Mouse (Mus musculus): Measurements from ENCODE around the gene Snrnp200. TPM values are rescaled to one million over a fixed set of nuclear protein-coding genes. Genes with fewer than 3 reads are reported as not detected.
A peak's percentile ranks its signal among the peaks of the same experiment; 100 is the strongest.

The Snrnp200 gene
- polyA plus RNA-seq, 1 experiment from 2014 or later = 13.5 TPM

DNA sequence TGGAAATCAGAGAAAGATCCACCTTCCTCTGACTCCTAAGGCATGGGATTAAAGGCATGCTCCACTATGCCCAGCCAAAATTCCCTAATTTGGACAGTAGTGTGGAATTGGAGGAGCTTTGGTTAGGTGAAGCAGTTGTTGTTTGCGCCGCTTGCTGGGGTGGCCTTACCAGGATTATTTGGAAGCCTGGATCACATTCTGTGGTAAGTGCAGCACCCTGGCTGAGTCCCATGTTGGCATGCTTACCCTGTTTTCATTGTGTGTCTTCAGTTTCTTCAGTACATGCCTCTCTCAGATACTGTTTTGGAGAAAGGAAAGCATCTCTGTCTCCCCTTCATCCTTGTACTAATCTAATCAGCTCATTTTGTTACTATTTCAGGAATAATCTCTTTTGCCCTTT, 66.4 kb downstream of the Snrnp200 start:
- ATAC-seq = no peak
- Histone ChIP-seq H3K9me3 (ENCODE audit: low read length) (no peaks in the 10 kb centered on the region), H3K27ac (ENCODE audit: low read depth) (0 out of 2 replicates have a peak overlapping the region, but pooled peaks have one; percentile 18), H3K4me1 (ENCODE audit: insufficient read depth) (peaks cover 24% of the 10 kb centered on the region), H3K4me3 (ENCODE audit: low read depth, low read length) (no peak overlapping the region), H3K27me3 (ENCODE audit: insufficient read depth, low read length) (no peaks in the 10 kb centered on the region), H3K4me2 (ENCODE audit: low read depth, low read length) (peak overlapping the region; percentile 22; the same call in 1 of the 2 replicates), H3K9ac (replicated peaks) (no peak overlapping the region), H3K36me3 (replicated peaks; ENCODE audit: insufficient read depth, low read length) (no peaks in the 10 kb centered on the region)
- 77% methylated on average over 2 of the region's 2 CpGs for WGBS (ENCODE audit: insufficient replicate concordance)
- TF ChIP-seq EP300 (IDR thresholded peaks at IDR 0.05; ENCODE audit: low read depth) (no peak), CTCF (IDR thresholded peaks at IDR 0.05; ENCODE audit: low read depth) (no peak)
- DNase-seq = no peak

DNA sequence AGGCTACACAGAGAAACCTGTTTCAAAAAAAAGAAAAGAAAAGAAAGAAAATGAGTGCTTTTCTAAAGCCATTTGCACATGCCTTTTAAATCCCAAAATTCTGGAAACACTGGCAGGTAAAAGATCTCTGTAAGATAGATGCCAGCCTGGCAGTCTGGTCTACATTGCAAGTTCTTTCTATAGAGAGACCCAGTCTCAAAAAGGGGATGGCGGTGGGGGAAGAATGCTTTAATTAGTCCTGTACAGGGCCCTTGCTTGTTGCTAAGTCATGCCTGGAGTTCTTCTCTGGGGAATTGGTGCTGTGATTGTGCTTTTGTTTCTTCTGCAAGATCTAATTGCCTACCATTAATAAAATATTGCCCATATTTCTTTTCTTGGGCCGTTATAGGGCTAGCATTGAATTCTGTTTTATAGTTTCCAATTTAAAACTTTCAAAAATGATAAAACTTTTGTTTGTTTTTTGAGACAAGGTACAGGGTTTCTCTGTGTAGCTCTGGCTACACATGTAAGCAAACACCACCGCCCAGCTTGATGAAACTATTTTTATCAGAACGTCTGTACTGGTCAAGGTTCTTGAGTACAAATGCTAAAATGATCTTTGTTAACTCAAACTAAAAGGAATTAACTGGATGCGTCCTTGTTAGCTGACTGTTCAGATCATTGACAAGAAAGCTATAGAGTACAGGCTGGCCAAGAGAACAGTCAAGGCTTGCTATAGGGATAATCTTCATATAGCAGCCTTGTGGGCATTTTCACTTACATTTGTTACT, 67.5 kb downstream of the Snrnp200 start:
- peaks cover 24% of the 10 kb centered on the region for H3K4me1 ChIP-seq (ENCODE audit: insufficient read depth)
- 70% methylated on average over 5 of the region's 5 CpGs for WGBS (ENCODE audit: insufficient replicate concordance)
- TF ChIP-seq CTCF (IDR thresholded peaks at IDR 0.05; ENCODE audit: low read depth) (no peak), EP300 (IDR thresholded peaks at IDR 0.05; ENCODE audit: low read depth) (no peak)
- H3K27me3 ChIP-seq (ENCODE audit: insufficient read depth, low read length) = no peaks in the 10 kb centered on the region
- no peak overlapping the region for H3K27ac ChIP-seq (ENCODE audit: low read depth)
- H3K9ac ChIP-seq (replicated peaks) = no peak overlapping the region; the same call in 1 of the 2 replicates
- no peak for ATAC-seq
- no peak for DNase-seq
- no peak overlapping the region for H3K4me2 ChIP-seq (ENCODE audit: low read depth, low read length)
- H3K36me3 ChIP-seq (replicated peaks; ENCODE audit: insufficient read depth, low read length) = no peaks in the 10 kb centered on the region
- H3K4me3 ChIP-seq (ENCODE audit: low read depth, low read length) = no peak overlapping the region
- H3K9me3 ChIP-seq (ENCODE audit: low read length) = no peaks in the 10 kb centered on the region

DNA sequence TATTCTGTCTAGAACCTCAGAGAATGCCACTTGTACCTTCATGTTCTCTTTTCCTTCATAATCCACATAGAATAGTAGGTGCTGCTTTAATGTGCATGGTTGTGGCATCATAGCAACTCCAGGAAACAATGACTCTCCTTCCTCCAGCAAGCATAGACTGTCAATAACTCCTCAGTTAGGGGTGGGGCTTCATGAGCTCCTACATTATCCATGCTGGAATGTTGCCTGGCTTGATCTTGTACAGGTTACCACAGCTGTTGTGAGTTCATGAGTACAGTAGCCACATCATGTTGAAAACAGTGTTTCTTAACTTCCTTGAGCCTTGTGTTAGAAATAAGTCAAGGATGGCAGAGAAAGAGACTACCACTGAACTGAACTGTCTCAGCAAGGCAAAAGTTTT, 70.0 kb downstream of the Snrnp200 start:
- Histone ChIP-seq H3K4me1 (ENCODE audit: insufficient read depth) (peaks cover 21% of the 10 kb centered on the region), H3K4me3 (ENCODE audit: low read depth, low read length) (no peak overlapping the region), H3K9me3 (ENCODE audit: low read length) (no peaks in the 10 kb centered on the region), H3K27ac (ENCODE audit: low read depth) (no peak overlapping the region), H3K36me3 (replicated peaks; ENCODE audit: insufficient read depth, low read length) (no peaks in the 10 kb centered on the region), H3K9ac (replicated peaks) (no peak overlapping the region), H3K27me3 (ENCODE audit: insufficient read depth, low read length) (no peaks in the 10 kb centered on the region), H3K4me2 (ENCODE audit: low read depth, low read length) (no peak overlapping the region)
- no peak for DNase-seq
- TF ChIP-seq EP300 (IDR thresholded peaks at IDR 0.05; ENCODE audit: low read depth) (no peak), CTCF (IDR thresholded peaks at IDR 0.05; ENCODE audit: low read depth) (no peak)
- no peak for ATAC-seq

Other genes with a start within 250 kb of the Snrnp200 start
- gene Ap4e1, start 199.7 kb upstream of the Snrnp200 start, polyA plus RNA-seq (2015; fragmentation: Nextera tagmentation; extraction: Ambion mirVana) = 1.5 and 1.9 TPM in 2 replicates
- 41.8 and 41.9 TPM in 2 replicates for gene Blvra, start 137.7 kb upstream of the Snrnp200 start, polyA plus RNA-seq (2015; fragmentation: Nextera tagmentation; extraction: Ambion mirVana)
- gene Ncaph, start 74.4 kb upstream of the Snrnp200 start, polyA plus RNA-seq (2015; fragmentation: Nextera tagmentation; extraction: Ambion mirVana) = 21.5 and 23.4 TPM in 2 replicates
- gene Itpripl1, start 64.9 kb upstream of the Snrnp200 start, polyA plus RNA-seq (2015; fragmentation: Nextera tagmentation; extraction: Ambion mirVana) = 15.9 and 17.8 TPM in 2 replicates
- 1.1 and 1.2 TPM in 2 replicates for gene 1810024B03Rik, start 106 bp upstream of the Snrnp200 start, polyA plus RNA-seq (2015; fragmentation: Nextera tagmentation; extraction: Ambion mirVana)
- gene Ciao1, start 39.4 kb downstream of the Snrnp200 start, polyA plus RNA-seq (2015; fragmentation: Nextera tagmentation; extraction: Ambion mirVana) = 31.0 and 31.9 TPM in 2 replicates
- gene Tmem127, start 39.5 kb downstream of the Snrnp200 start, polyA plus RNA-seq (2015; fragmentation: Nextera tagmentation; extraction: Ambion mirVana) = 10.0 and 11.4 TPM in 2 replicates
- gene Stard7, start 61.8 kb downstream of the Snrnp200 start, polyA plus RNA-seq (2015; fragmentation: Nextera tagmentation; extraction: Ambion mirVana) = 41.7 and 44.7 TPM in 2 replicates
- gene Dusp2, start 127.8 kb downstream of the Snrnp200 start, polyA plus RNA-seq (2015; fragmentation: Nextera tagmentation; extraction: Ambion mirVana) = 5.6 and 5.9 TPM in 2 replicates
- not detected in 2 replicates for gene Astl, start 130.3 kb downstream of the Snrnp200 start, polyA plus RNA-seq (2015; fragmentation: Nextera tagmentation; extraction: Ambion mirVana)
- 4.7 and 4.8 TPM in 2 replicates for gene Adra2b, start 154.8 kb downstream of the Snrnp200 start, polyA plus RNA-seq (2015; fragmentation: Nextera tagmentation; extraction: Ambion mirVana)
- gene Gpat2, start 216.8 kb downstream of the Snrnp200 start, polyA plus RNA-seq (2015; fragmentation: Nextera tagmentation; extraction: Ambion mirVana) = 0.46 and 0.51 TPM in 2 replicates
- 14.7 and 16.9 TPM in 2 replicates for gene Fahd2a, start 236.2 kb downstream of the Snrnp200 start, polyA plus RNA-seq (2015; fragmentation: Nextera tagmentation; extraction: Ambion mirVana)

Measured in liver, postnatal 0 days (tissue).